Mouse (Mus musculus) hindbrain, embryonic 15.5 days (tissue): ENCODE measurements around the gene Fam47e. TPM values are rescaled to one million over a fixed set of nuclear protein-coding genes. Genes with fewer than 3 reads are reported as not detected.

ENCODE experiments used
- ATAC-seq: fragments of 200-750 bp; cut with Nextera tagmentation; 2 replicates; pipeline ENCODE4 v1.8.0; 2017; ENCODE audit warnings: low read depth, moderate number of reproducible peaks, moderate TSS enrichment; ENCODE audit not compliant: low FRiP score
- H3K27ac ChIP-seq: fragments of 300-500 bp; sonication (generic); replicated peaks from 2 replicates; pipeline ENCODE4 v1.5.1; 2015; ENCODE audit warnings: mild to moderate bottlenecking, inconsistent platforms
- H3K27me3 ChIP-seq: fragments of 300-500 bp; sonication (generic); 2 replicates; pipeline ENCODE4 v1.6.1; 2015; ENCODE audit warnings: control low read depth, inconsistent platforms
- H3K36me3 ChIP-seq: fragments of 300-500 bp; sonication (generic); 2 replicates; pipeline ENCODE4 v1.6.1; 2015; ENCODE audit warnings: control low read depth, inconsistent platforms
- H3K4me1 ChIP-seq: fragments of 300-500 bp; sonication (generic); replicated peaks from 2 replicates; pipeline ENCODE4 v1.6.1; 2015; ENCODE audit warnings: control low read depth, inconsistent platforms
- H3K4me2 ChIP-seq: fragments of 300-500 bp; sonication (generic); 2 replicates; pipeline ENCODE4 v1.6.1; 2015; ENCODE audit warnings: moderate library complexity, mild to moderate bottlenecking, inconsistent platforms
- H3K4me3 ChIP-seq: fragments of 300-500 bp; sonication (generic); 2 replicates; pipeline ENCODE4 v1.5.1; 2015; ENCODE audit warnings: mild to moderate bottlenecking, inconsistent platforms
- H3K9ac ChIP-seq: fragments of 300-500 bp; sonication (generic); 2 replicates; pipeline ENCODE4 v1.6.1; 2015; ENCODE audit warnings: inconsistent platforms
- H3K9me3 ChIP-seq: fragments of 300-500 bp; sonication (generic); 2 replicates; pipeline ENCODE4 v1.6.1; 2016; ENCODE audit warnings: control low read depth, inconsistent platforms
- WGBS: fragments of 180-500 bp; shearing (Covaris S2); methylation state at CpG from one replicate; pipeline ENCODE4 v1.1.7; 2015; 5-methylcytosine and 5-hydroxymethylcytosine counted together
- polyA plus RNA-seq: library from polyadenylated mRNA; unstranded; fragments of >200 nt; fragmentation: Nextera tagmentation; extraction: Ambion mirVana; gene quantifications from 2 replicates; pipeline ENCODE4 v1.2.1, GENCODE M21; 2015

The Fam47e gene
- polyA plus RNA-seq, 1 experiment from 2014 or later: 1.7 TPM

- Histone ChIP-seq H3K36me3 (no peaks in the 10 kb centered on the region), H3K4me2 (no peak overlapping the region), H3K27me3 (no peaks in the 10 kb centered on the region), H3K4me3 (no peak overlapping the region), H3K4me1 (0 out of 2 replicates have a peak, but pooled peaks cover 5% of the 10 kb centered on the region), H3K27ac (no peak overlapping the region), H3K9ac (no peak overlapping the region), H3K9me3 (no peaks in the 10 kb centered on the region)
- ATAC-seq: no peak
- WGBS: 71% methylated on average over 4 of the region's 4 CpGs
These were observed 426 bp upstream of the Fam47e start for GRCm38 (mm10) chr5:92554443-92554842.

GRCm38 (mm10) chr5:92555905-92556304 is 1.0 kb downstream of the Fam47e start:
- WGBS: 97% methylated on average over 1 of the region's 1 CpGs
- Histone ChIP-seq H3K27ac (no peak overlapping the region), H3K36me3 (no peaks in the 10 kb centered on the region)

GRCm38 (mm10) chr5:92557508-92557907 is 2.6 kb downstream of the Fam47e start:
- no peaks in the 10 kb centered on the region for H3K36me3 ChIP-seq
- H3K4me3 ChIP-seq: no peak overlapping the region
- no peaks in the 10 kb centered on the region for H3K27me3 ChIP-seq
- no peak overlapping the region for H3K4me2 ChIP-seq
- no peaks in the 10 kb centered on the region for H3K9me3 ChIP-seq
- H3K9ac ChIP-seq: no peak overlapping the region
- 0 out of 2 replicates have a peak, but pooled peaks cover 5% of the 10 kb centered on the region for H3K4me1 ChIP-seq
- ATAC-seq: no peak
- H3K27ac ChIP-seq: no peak overlapping the region
- 95% methylated on average over 1 of the region's 1 CpGs for WGBS

More at GRCm38 (mm10) chr5:92555905-92556304, 1.0 kb downstream of the Fam47e start:
- Histone ChIP-seq H3K9me3 (no peaks in the 10 kb centered on the region), H3K4me3 (no peak overlapping the region), H3K27me3 (no peaks in the 10 kb centered on the region), H3K4me2 (no peak overlapping the region), H3K9ac (no peak overlapping the region), H3K4me1 (0 out of 2 replicates have a peak, but pooled peaks cover 5% of the 10 kb centered on the region)
- no peak for ATAC-seq

- WGBS: 76% methylated on average over 2 of the region's 2 CpGs
These were observed 5.3 kb downstream of the Fam47e start for GRCm38 (mm10) chr5:92560201-92560600.

GRCm38 (mm10) chr5:92562002-92562401 is 7.1 kb downstream of the Fam47e start:
- no peaks in the 10 kb centered on the region for H3K27me3 ChIP-seq
- H3K4me2 ChIP-seq: no peak overlapping the region
- no peak overlapping the region for H3K27ac ChIP-seq
- H3K9me3 ChIP-seq: no peaks in the 10 kb centered on the region
- H3K36me3 ChIP-seq: no peaks in the 10 kb centered on the region
- no peak overlapping the region for H3K4me3 ChIP-seq
- H3K4me1 ChIP-seq: no peaks in the 10 kb centered on the region
- WGBS: 76% methylated on average over 13 of the region's 13 CpGs
- ATAC-seq: no peak
- H3K9ac ChIP-seq: no peak overlapping the region

More at GRCm38 (mm10) chr5:92560201-92560600, 5.3 kb downstream of the Fam47e start:
- Histone ChIP-seq H3K4me1 (0 out of 2 replicates have a peak, but pooled peaks cover under 1% of the 10 kb centered on the region), H3K27me3 (no peaks in the 10 kb centered on the region), H3K9me3 (no peaks in the 10 kb centered on the region), H3K9ac (no peak overlapping the region), H3K4me2 (no peak overlapping the region), H3K4me3 (no peak overlapping the region), H3K36me3 (no peaks in the 10 kb centered on the region), H3K27ac (no peak overlapping the region)
- no peak for ATAC-seq

- H3K4me2 ChIP-seq: no peak overlapping the region
- H3K4me3 ChIP-seq: no peak overlapping the region
- H3K27ac ChIP-seq: no peak overlapping the region
- no peaks in the 10 kb centered on the region for H3K9me3 ChIP-seq
- H3K4me1 ChIP-seq: no peaks in the 10 kb centered on the region
- no peak for ATAC-seq
- H3K27me3 ChIP-seq: no peaks in the 10 kb centered on the region
- WGBS: 91% methylated on average over 4 of the region's 4 CpGs
- H3K36me3 ChIP-seq: no peaks in the 10 kb centered on the region
- no peak overlapping the region for H3K9ac ChIP-seq
These were observed 16.4 kb downstream of the Fam47e start for GRCm38 (mm10) chr5:92571232-92571631.

GRCm38 (mm10) chr5:92579559-92579958 is 24.7 kb downstream of the Fam47e start:
- H3K4me3 ChIP-seq: no peak overlapping the region
- no peaks in the 10 kb centered on the region for H3K9me3 ChIP-seq
- H3K4me2 ChIP-seq: no peak overlapping the region
- 92% methylated on average over 14 of the region's 14 CpGs for WGBS
- no peak overlapping the region for H3K9ac ChIP-seq
- H3K27ac ChIP-seq: no peak overlapping the region
- H3K27me3 ChIP-seq: no peaks in the 10 kb centered on the region
- no peaks in the 10 kb centered on the region for H3K36me3 ChIP-seq
- ATAC-seq: no peak
- H3K4me1 ChIP-seq: no peaks in the 10 kb centered on the region

- Histone ChIP-seq H3K4me2 (no peak overlapping the region), H3K9me3 (no peaks in the 10 kb centered on the region), H3K36me3 (no peaks in the 10 kb centered on the region), H3K27me3 (no peaks in the 10 kb centered on the region), H3K9ac (no peak overlapping the region), H3K4me3 (no peak overlapping the region), H3K4me1 (no peaks in the 10 kb centered on the region), H3K27ac (no peak overlapping the region)
- peak; percentile 11; the same call in 1 of the 2 replicates for ATAC-seq
- 54% methylated on average over 10 of the region's 10 CpGs for WGBS
These were observed 31.1 kb downstream of the Fam47e start for GRCm38 (mm10) chr5:92585932-92586331.

- no peaks in the 10 kb centered on the region for H3K27me3 ChIP-seq
- no peaks in the 10 kb centered on the region for H3K9me3 ChIP-seq
These were observed 40.2 kb downstream of the Fam47e start for GRCm38 (mm10) chr5:92595026-92595425.

GRCm38 (mm10) chr5:92596865-92597264 is 42.0 kb downstream of the Fam47e start:
- Histone ChIP-seq H3K4me2 (no peak overlapping the region), H3K9me3 (no peaks in the 10 kb centered on the region), H3K27me3 (0 out of 2 replicates have a peak, but pooled peaks cover 2% of the 10 kb centered on the region), H3K4me1 (no peaks in the 10 kb centered on the region), H3K4me3 (no peak overlapping the region), H3K36me3 (no peaks in the 10 kb centered on the region), H3K9ac (no peak overlapping the region), H3K27ac (no peak overlapping the region)
- WGBS: 85% methylated on average over 8 of the region's 8 CpGs
- ATAC-seq: no peak

More at GRCm38 (mm10) chr5:92595026-92595425, 40.2 kb downstream of the Fam47e start:
- Histone ChIP-seq H3K4me2 (no peak overlapping the region), H3K4me1 (no peaks in the 10 kb centered on the region), H3K27ac (no peak overlapping the region), H3K36me3 (no peaks in the 10 kb centered on the region), H3K9ac (no peak overlapping the region), H3K4me3 (no peak overlapping the region)
- ATAC-seq: no peak
- WGBS: 87% methylated on average over 5 of the region's 5 CpGs

GRCm38 (mm10) chr5:92599030-92599429 is 44.2 kb downstream of the Fam47e start:
- Histone ChIP-seq H3K27ac (no peak overlapping the region), H3K4me1 (peaks cover 7% of the 10 kb centered on the region), H3K36me3 (no peaks in the 10 kb centered on the region), H3K4me3 (no peak overlapping the region), H3K27me3 (0 out of 2 replicates have a peak, but pooled peaks cover 4% of the 10 kb centered on the region), H3K9me3 (no peaks in the 10 kb centered on the region), H3K9ac (no peak overlapping the region), H3K4me2 (no peak overlapping the region)
- ATAC-seq: no peak
- 84% methylated on average over 10 of the region's 10 CpGs for WGBS

- ATAC-seq: peak; percentile 90
- under 1% methylated on average over 65 of the region's 69 CpGs for WGBS
These were observed 48.1 kb downstream of the Fam47e start, which contains the start of gene Stbd1 for GRCm38 (mm10) chr5:92602691-92603690. Gene Stbd1 (plus strand): TSS chr5:92603041.

More at GRCm38 (mm10) chr5:92602691-92603690, 48.1 kb downstream of the Fam47e start, which contains the start of gene Stbd1:
- Histone ChIP-seq H3K9me3 (no peaks in the 10 kb centered on the region), H3K4me2 (peak within 1 kb of the TSS; percentile 95), H3K4me1 (peaks cover 7% of the 10 kb centered on the region), H3K36me3 (no peaks in the 10 kb centered on the region), H3K27me3 (0 out of 2 replicates have a peak, but pooled peaks cover 4% of the 10 kb centered on the region), H3K4me3 (peak within 1 kb of the TSS; percentile 69), H3K9ac (peak within 1 kb of the TSS; percentile 54), H3K27ac (no peak within 1 kb of the TSS)
